Mouse (Mus musculus) midbrain, postnatal 0 days (tissue): ENCODE data around the gene Cyp39a1. TPM values are rescaled to one million over a fixed set of nuclear protein-coding genes. Genes with fewer than 3 reads are reported as not detected.

ENCODE experiments used
- ATAC-seq: fragments of 200-750 bp; cut with Nextera tagmentation; 2 replicates; pipeline ENCODE4 v1.8.0; 2017; ENCODE audit warnings: moderate number of reproducible peaks, mild to moderate bottlenecking, moderate TSS enrichment, moderate library complexity; ENCODE audit not compliant: low FRiP score
- DNase-seq: peaks from one replicate; pipeline ENCODE4 v3.0.0-alpha.2; 2015; ENCODE audit warnings: low spot score
- H3K27ac ChIP-seq: fragments of 300-500 bp; sonication (generic); 2 replicates; pipeline ENCODE4 v1.5.1; 2014; ENCODE audit warnings: low read depth, mild to moderate bottlenecking, low read length, mixed read lengths
- H3K27me3 ChIP-seq: fragments of 300-500 bp; sonication (generic); 2 replicates; pipeline ENCODE4 v1.6.1; 2014; ENCODE audit warnings: low read length, control low read depth, mixed read lengths; ENCODE audit not compliant: insufficient read depth
- H3K36me3 ChIP-seq: fragments of 300-500 bp; sonication (generic); 2 replicates; pipeline ENCODE4 v1.6.1; 2014; ENCODE audit warnings: low read length, control low read depth, mixed read lengths; ENCODE audit not compliant: insufficient read depth
- H3K4me1 ChIP-seq: fragments of 300-500 bp; sonication (generic); 2 replicates; pipeline ENCODE4 v1.6.1; 2014; ENCODE audit warnings: mild to moderate bottlenecking, control low read depth, antibody characterized with exemption, low read length, mixed read lengths; ENCODE audit not compliant: insufficient read depth
- H3K4me2 ChIP-seq: fragments of 300-500 bp; sonication (generic); 2 replicates; pipeline ENCODE4 v1.6.1; 2014; ENCODE audit warnings: low read depth, mild to moderate bottlenecking, low read length, mixed read lengths; ENCODE audit not compliant: poor library complexity, severe bottlenecking
- H3K4me3 ChIP-seq: fragments of 300-500 bp; sonication (generic); 2 replicates; pipeline ENCODE4 v1.5.1; 2014; ENCODE audit warnings: low read depth, mild to moderate bottlenecking, low read length, moderate library complexity
- H3K9ac ChIP-seq: fragments of 300-500 bp; sonication (generic); replicated peaks from 2 replicates; pipeline ENCODE4 v1.6.1; 2014; ENCODE audit warnings: mild to moderate bottlenecking, low read length, moderate library complexity, mixed read lengths; ENCODE audit not compliant: poor library complexity, severe bottlenecking
- H3K9me3 ChIP-seq: fragments of 300-500 bp; sonication (generic); 2 replicates; pipeline ENCODE4 v1.6.1; 2016; ENCODE audit warnings: low read length, control low read depth
- CTCF ChIP-seq: IDR thresholded peaks from 2 replicates; pipeline ENCODE4 v1.5.1; 2016; ENCODE audit warnings: antibody characterized with exemption, mild to moderate bottlenecking
- WGBS: fragments of 180-500 bp; shearing (Covaris S2); extraction: QIAGEN DNeasy Blood & Tissue Kit; methylation state at CpG from one replicate; pipeline ENCODE4 v1.1.7; 2014; 5-methylcytosine and 5-hydroxymethylcytosine counted together
- polyA plus RNA-seq: library from polyadenylated mRNA; unstranded; fragments of >200 nt; fragmentation: Nextera tagmentation; extraction: Ambion mirVana; gene quantifications from 2 replicates; pipeline ENCODE4 v1.2.1, GENCODE M21; 2015
- total RNA-seq: library from RNA; depleted of rRNA; stranded (reverse); fragments of >200 nt; gene quantifications from 2 replicates; pipeline ENCODE4 v1.2.3, GENCODE M21; 2014

The Cyp39a1 gene
- total and polyA plus RNA-seq, 2 experiments from 2014 or later = 1.3 to 5.6 TPM

- H3K27me3 ChIP-seq = peaks cover 17% of the 10 kb centered on the region
- ATAC-seq = peak; percentile 67
- H3K27ac ChIP-seq = no peak within 1 kb of the TSS
- 2% methylated on average over 78 of the region's 83 CpGs for WGBS
- H3K9me3 ChIP-seq = no peaks in the 10 kb centered on the region; the same call in 1 of the 2 replicates
- 0 out of 2 replicates have a peak, but pooled peaks cover 6% of the 10 kb centered on the region for H3K4me1 ChIP-seq
- DNase-seq = no peak
- H3K9ac ChIP-seq = peak within 1 kb of the TSS; percentile 59
- peak within 1 kb of the TSS; percentile 41 for H3K4me3 ChIP-seq
- no peaks in the 10 kb centered on the region for H3K36me3 ChIP-seq
- H3K4me2 ChIP-seq = peak within 1 kb of the TSS; percentile 69
- no peak for TF ChIP-seq CTCF
Measured at GRCm38 (mm10) chr17:43629496-43630426, 37.5 kb upstream of the Cyp39a1 start, which contains the start of gene Tdrd6. Tdrd6 (minus strand) TSS chr17:43630299.

DNA sequence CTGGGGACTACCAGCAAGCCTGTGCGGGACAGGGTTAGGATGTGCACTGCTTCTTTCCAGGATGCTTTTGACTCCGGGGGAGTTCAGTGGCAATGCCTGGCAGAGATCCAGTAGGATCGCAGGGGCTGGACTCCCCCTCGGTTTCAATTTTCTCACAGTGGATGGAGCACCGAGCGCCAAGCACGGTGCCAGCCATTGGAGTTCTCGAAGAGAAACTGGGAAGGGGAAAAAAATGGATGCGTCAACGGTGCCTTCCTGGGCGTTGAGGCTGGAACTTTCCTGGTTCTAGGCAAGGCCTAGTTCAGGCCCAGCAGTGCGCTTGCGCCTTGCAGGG, 36.8 kb upstream of the Cyp39a1 start:
- ATAC-seq = peak; percentile 12; the same call in 1 of the 2 replicates

DNA sequence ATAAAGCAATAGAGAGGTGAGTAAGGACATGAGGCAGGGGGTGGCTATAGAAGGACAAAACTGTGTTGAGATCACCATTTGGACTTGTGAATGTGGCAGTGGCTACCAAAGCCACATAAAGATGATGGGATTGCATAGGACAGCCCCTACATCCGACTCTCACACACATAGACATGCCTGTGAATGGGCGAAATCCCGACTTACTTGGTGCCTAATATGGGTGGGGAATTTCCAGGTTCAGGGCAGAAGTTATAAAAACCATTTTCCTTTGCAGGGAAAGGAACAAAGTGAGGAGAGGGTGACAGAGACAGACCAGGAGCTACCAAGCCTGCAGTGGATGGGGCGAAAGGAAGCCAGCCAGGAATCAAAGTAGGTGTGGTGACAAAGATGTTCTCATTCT, 30.1 kb upstream of the Cyp39a1 start:
- Histone ChIP-seq H3K4me1 (no peaks in the 10 kb centered on the region), H3K4me2 (no peak overlapping the region), H3K9me3 (no peaks in the 10 kb centered on the region), H3K36me3 (no peaks in the 10 kb centered on the region; the same call in 1 of the 2 replicates), H3K27ac (no peak overlapping the region), H3K4me3 (no peak overlapping the region), H3K9ac (no peak overlapping the region), H3K27me3 (no peaks in the 10 kb centered on the region)
- no peak for TF ChIP-seq CTCF
- DNase-seq = no peak
- ATAC-seq = no peak
- 96% methylated on average over 4 of the region's 4 CpGs for WGBS

More for the DNA sequence above, 36.8 kb upstream of the Cyp39a1 start:
- H3K4me2 ChIP-seq = peak overlapping the region; percentile 69
- no peak overlapping the region for H3K27ac ChIP-seq
- peak overlapping the region; percentile 41 for H3K4me3 ChIP-seq
- H3K9ac ChIP-seq = peak overlapping the region; percentile 59; the same call in 1 of the 2 replicates
- WGBS = 44% methylated on average over 13 of the region's 13 CpGs
- H3K36me3 ChIP-seq = no peaks in the 10 kb centered on the region
- 0 out of 2 replicates have a peak, but pooled peaks cover 6% of the 10 kb centered on the region for H3K4me1 ChIP-seq
- no peak for TF ChIP-seq CTCF
- no peak for DNase-seq
- no peaks in the 10 kb centered on the region; the same call in 1 of the 2 replicates for H3K9me3 ChIP-seq
- H3K27me3 ChIP-seq = peaks cover 17% of the 10 kb centered on the region

GRCm38 (mm10) chr17:43640825-43641224, 26.4 kb upstream of the Cyp39a1 start:
- Histone ChIP-seq H3K27ac (no peak overlapping the region), H3K4me3 (no peak overlapping the region), H3K27me3 (no peaks in the 10 kb centered on the region), H3K36me3 (peaks cover 26% of the 10 kb centered on the region), H3K9ac (no peak overlapping the region), H3K9me3 (no peaks in the 10 kb centered on the region), H3K4me1 (no peaks in the 10 kb centered on the region), H3K4me2 (no peak overlapping the region)
- DNase-seq (no peak), ATAC-seq (no peak)
- 95% methylated on average over 1 of the region's 1 CpGs for WGBS
- peak; percentile 31; the same call in 1 of the 2 replicates for TF ChIP-seq CTCF

DNA sequence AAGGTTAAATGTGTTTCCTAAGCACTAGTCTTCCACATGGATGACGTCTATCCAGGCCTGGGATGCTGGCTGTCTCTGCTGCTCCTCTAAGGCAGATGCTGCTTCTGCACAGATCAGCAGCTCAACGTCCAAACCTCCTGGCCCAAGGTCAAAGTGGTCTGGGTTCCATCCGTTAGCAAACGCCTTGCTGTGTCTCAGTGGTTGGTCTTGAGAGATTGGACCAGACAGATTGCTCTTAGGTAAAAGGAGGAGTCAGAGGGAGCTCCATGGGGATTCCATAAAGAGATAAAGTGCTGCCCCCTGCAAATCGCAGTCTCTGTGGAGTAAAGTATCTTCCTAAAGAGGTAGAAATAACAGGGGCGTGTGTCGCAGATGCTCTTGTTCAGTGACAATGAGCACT, 24.0 kb upstream of the Cyp39a1 start:
- TF ChIP-seq CTCF = no peak

DNA sequence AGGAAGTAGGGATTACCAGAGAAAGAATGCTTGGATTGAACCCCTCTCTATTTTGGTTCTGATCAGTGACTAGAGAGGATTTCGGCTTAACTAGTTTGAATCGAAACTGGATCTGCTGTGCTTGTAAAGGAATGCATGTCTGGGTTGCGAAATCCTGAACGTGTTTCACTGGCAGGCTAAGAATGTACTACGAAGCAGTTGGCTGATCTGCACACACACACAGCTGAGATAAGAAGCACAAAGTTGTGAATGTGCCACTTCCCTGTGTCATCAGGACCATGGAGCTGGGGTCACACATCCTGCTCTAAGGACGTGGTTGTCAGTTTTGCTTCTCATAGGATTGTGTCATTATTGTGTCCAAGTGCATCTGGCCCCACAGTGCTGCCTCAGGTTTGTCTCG, 22.9 kb upstream of the Cyp39a1 start:
- H3K36me3 ChIP-seq = peaks cover 29% of the 10 kb centered on the region
- ATAC-seq (no peak), DNase-seq (no peak)
- no peak overlapping the region for H3K4me2 ChIP-seq
- H3K9ac ChIP-seq = no peak overlapping the region
- H3K9me3 ChIP-seq = no peaks in the 10 kb centered on the region
- H3K4me3 ChIP-seq = no peak overlapping the region
- no peaks in the 10 kb centered on the region for H3K4me1 ChIP-seq
- H3K27ac ChIP-seq = no peak overlapping the region
- 73% methylated on average over 7 of the region's 7 CpGs for WGBS
- TF ChIP-seq CTCF = no peak
- H3K27me3 ChIP-seq = no peaks in the 10 kb centered on the region

More for the DNA sequence above, 24.0 kb upstream of the Cyp39a1 start:
- Histone ChIP-seq H3K4me2 (no peak overlapping the region), H3K27me3 (no peaks in the 10 kb centered on the region), H3K4me1 (no peaks in the 10 kb centered on the region), H3K4me3 (no peak overlapping the region), H3K9me3 (no peaks in the 10 kb centered on the region), H3K27ac (no peak overlapping the region), H3K9ac (no peak overlapping the region), H3K36me3 (peaks cover 29% of the 10 kb centered on the region)
- ATAC-seq (no peak), DNase-seq (no peak)
- 80% methylated on average over 7 of the region's 7 CpGs for WGBS
